Mouse (Mus musculus) E14TG2a.4 (cell line): ENCODE results near the gene Stx12.
"Not testable (repeated sequence)": the region's sequence is repeated elsewhere in the genome, so short reads cannot be mapped to it uniquely, and the experiment has no call there.

Experiments used
- CTCF ChIP-seq: conservative IDR thresholded peaks from 2 replicates; pipeline ENCODE4 v1.5.1; 2014; ENCODE audit warnings: low read length
- POU5F1 ChIP-seq: IDR thresholded peaks from 2 replicates; pipeline ENCODE4 v1.6.1; 2014; ENCODE audit warnings: low read length, borderline replicate concordance

- TF ChIP-seq CTCF, POU5F1: not testable (repeated sequence)
Observed at GRCm38 (mm10) chr4:132918493-132918892, 34.2 kb upstream of the Stx12 start.
